Mouse (Mus musculus) small intestine, adult 2 months (tissue): ENCODE measurements around the gene Aanat.

Experiments used
- CTCF ChIP-seq: fragments of 200-500 bp; IDR thresholded peaks from 2 replicates; pipeline ENCODE4 v1.5.1; 2012; ENCODE audit warnings: low read depth, mild to moderate bottlenecking, control low read depth, inconsistent platforms, low read length, moderate library complexity, mixed read lengths; ENCODE audit not compliant: insufficient replicate concordance, insufficient read length; ENCODE audit errors: extremely low read depth
- POLR2A ChIP-seq: fragments of 200-500 bp; IDR thresholded peaks from 2 replicates; pipeline ENCODE4 v1.6.1; 2012; ENCODE audit warnings: low read depth, mild to moderate bottlenecking, control low read depth, inconsistent platforms, low read length, moderate library complexity

- TF ChIP-seq POLR2A (no peak), CTCF (no peak)
Observed at GRCm38 (mm10) chr11:116567531-116567930, 18.7 kb upstream of the Aanat start.
